Mouse (Mus musculus): ENCODE results near the gene Dync1h1. TPM values are rescaled to one million over a fixed set of nuclear protein-coding genes. Genes with fewer than 3 reads are reported as not detected.
A peak's percentile ranks its signal among the peaks of the same experiment; 100 is the strongest.
"Not testable (repeated sequence)": the region's sequence is repeated elsewhere in the genome, so short reads cannot be mapped to it uniquely, and the experiment has no call there.

The Dync1h1 gene
- polyA plus RNA-seq, 1 experiment from 2014 or later, result 101 TPM

GRCm38 (mm10) chr12:110702556-110702955, 101.3 kb downstream of the Dync1h1 start, which contains the start of gene Hsp90aa1:
TSS of gene Hsp90aa1 (minus strand) at chr12:110702728.
- no peak within 1 kb of the TSS for H3K4me2 ChIP-seq (ENCODE audit: low read depth)
- no peaks in the 10 kb centered on the region for H3K36me3 ChIP-seq (ENCODE audit: control insufficient read depth, insufficient read depth, low read length)
- no peaks in the 10 kb centered on the region for H3K9me3 ChIP-seq (ENCODE audit: control insufficient read depth, low read length)
- 47% methylated on average over 4 of the region's 4 CpGs for WGBS
- ATAC-seq (ENCODE audit: insufficient read depth, low FRiP score, low TSS enrichment) (no peak), DNase-seq (ENCODE audit: low spot score) (no peak)
- H3K27ac ChIP-seq (ENCODE audit: low read depth, low read length), result no peak within 1 kb of the TSS
- no peak within 1 kb of the TSS for H3K9ac ChIP-seq (ENCODE audit: low read length)
- H3K4me1 ChIP-seq (ENCODE audit: control insufficient read depth, insufficient read depth, low read length), result no peaks in the 10 kb centered on the region
- no peak within 1 kb of the TSS for H3K4me3 ChIP-seq (ENCODE audit: low read depth, low read length)
- H3K27me3 ChIP-seq (ENCODE audit: control insufficient read depth, insufficient read depth, low read length), result no peaks in the 10 kb centered on the region

- ATAC-seq (ENCODE audit: insufficient read depth, low FRiP score, low TSS enrichment), result 0 out of 2 replicates have a peak, but pooled peaks have one; percentile 51
- H3K4me3 ChIP-seq (ENCODE audit: low read depth, low read length), result no peak overlapping the region
- H3K9ac ChIP-seq (ENCODE audit: low read length), result no peak overlapping the region
- no peaks in the 10 kb centered on the region for H3K9me3 ChIP-seq (ENCODE audit: control insufficient read depth, low read length)
- H3K36me3 ChIP-seq (ENCODE audit: control insufficient read depth, insufficient read depth, low read length), result no peaks in the 10 kb centered on the region
- H3K4me1 ChIP-seq (ENCODE audit: control insufficient read depth, insufficient read depth, low read length), result no peaks in the 10 kb centered on the region
- no peaks in the 10 kb centered on the region for H3K27me3 ChIP-seq (ENCODE audit: control insufficient read depth, insufficient read depth, low read length)
- DNase-seq (ENCODE audit: low spot score), result peak; percentile 89
- 31% methylated on average over 8 of the region's 8 CpGs for WGBS
- H3K27ac ChIP-seq (ENCODE audit: low read depth, low read length), result no peak overlapping the region
- H3K4me2 ChIP-seq (ENCODE audit: low read depth), result no peak overlapping the region
These were observed 101.8 kb downstream of the Dync1h1 start for GRCm38 (mm10) chr12:110703008-110703471.

- H3K4me2 ChIP-seq (ENCODE audit: low read depth), result no peak overlapping the region
- H3K27ac ChIP-seq (ENCODE audit: low read depth, low read length), result no peak overlapping the region
- H3K9me3 ChIP-seq (ENCODE audit: control insufficient read depth, low read length), result no peaks in the 10 kb centered on the region
- no peak overlapping the region for H3K4me3 ChIP-seq (ENCODE audit: low read depth, low read length)
- no peak overlapping the region for H3K9ac ChIP-seq (ENCODE audit: low read length)
- ATAC-seq (ENCODE audit: insufficient read depth, low FRiP score, low TSS enrichment) (no peak), DNase-seq (ENCODE audit: low spot score) (no peak)
- H3K27me3 ChIP-seq (ENCODE audit: control insufficient read depth, insufficient read depth, low read length), result no peaks in the 10 kb centered on the region
- H3K36me3 ChIP-seq (ENCODE audit: control insufficient read depth, insufficient read depth, low read length), result no peaks in the 10 kb centered on the region
- WGBS, result 74% methylated on average over 7 of the region's 7 CpGs
- H3K4me1 ChIP-seq (ENCODE audit: control insufficient read depth, insufficient read depth, low read length), result no peaks in the 10 kb centered on the region
These were observed 102.4 kb downstream of the Dync1h1 start for GRCm38 (mm10) chr12:110703682-110704081.

GRCm38 (mm10) chr12:110705419-110705818, 104.2 kb downstream of the Dync1h1 start:
- not testable (repeated sequence) for H3K27ac ChIP-seq (ENCODE audit: low read depth, low read length); ATAC-seq (ENCODE audit: insufficient read depth, low FRiP score, low TSS enrichment); DNase-seq (ENCODE audit: low spot score); H3K36me3 ChIP-seq (ENCODE audit: control insufficient read depth, insufficient read depth, low read length); H3K9ac ChIP-seq (ENCODE audit: low read length); H3K9me3 ChIP-seq (ENCODE audit: control insufficient read depth, low read length); H3K4me2 ChIP-seq (ENCODE audit: low read depth); H3K27me3 ChIP-seq (ENCODE audit: control insufficient read depth, insufficient read depth, low read length); H3K4me1 ChIP-seq (ENCODE audit: control insufficient read depth, insufficient read depth, low read length); H3K4me3 ChIP-seq (ENCODE audit: low read depth, low read length)
- WGBS, result 90% methylated on average over 4 of the region's 4 CpGs

GRCm38 (mm10) chr12:110706337-110707231, 105.3 kb downstream of the Dync1h1 start:
- H3K4me2 ChIP-seq (ENCODE audit: low read depth), result peak overlapping the region; percentile 47
- ATAC-seq (ENCODE audit: insufficient read depth, low FRiP score, low TSS enrichment), result no peak
- no peaks in the 10 kb centered on the region for H3K4me1 ChIP-seq (ENCODE audit: control insufficient read depth, insufficient read depth, low read length)
- no peaks in the 10 kb centered on the region for H3K27me3 ChIP-seq (ENCODE audit: control insufficient read depth, insufficient read depth, low read length)
- peak; percentile 66 for DNase-seq (ENCODE audit: low spot score)
- H3K4me3 ChIP-seq (ENCODE audit: low read depth, low read length), result peak overlapping the region; percentile 17
- no peaks in the 10 kb centered on the region for H3K36me3 ChIP-seq (ENCODE audit: control insufficient read depth, insufficient read depth, low read length)
- 2% methylated on average over 27 of the region's 27 CpGs for WGBS
- no peaks in the 10 kb centered on the region for H3K9me3 ChIP-seq (ENCODE audit: control insufficient read depth, low read length)
- H3K27ac ChIP-seq (ENCODE audit: low read depth, low read length), result 0 out of 2 replicates have a peak overlapping the region, but pooled peaks have one; percentile 2
- no peak overlapping the region for H3K9ac ChIP-seq (ENCODE audit: low read length)

- Histone ChIP-seq H3K27ac (ENCODE audit: low read depth, low read length) (no peak overlapping the region), H3K4me1 (ENCODE audit: control insufficient read depth, insufficient read depth, low read length) (no peaks in the 10 kb centered on the region), H3K4me3 (ENCODE audit: low read depth, low read length) (no peak overlapping the region), H3K36me3 (ENCODE audit: control insufficient read depth, insufficient read depth, low read length) (no peaks in the 10 kb centered on the region), H3K27me3 (ENCODE audit: control insufficient read depth, insufficient read depth, low read length) (no peaks in the 10 kb centered on the region), H3K4me2 (ENCODE audit: low read depth) (no peak overlapping the region), H3K9me3 (ENCODE audit: control insufficient read depth, low read length) (no peaks in the 10 kb centered on the region), H3K9ac (ENCODE audit: low read length) (no peak overlapping the region)
- DNase-seq (ENCODE audit: low spot score), result no peak
- ATAC-seq (ENCODE audit: insufficient read depth, low FRiP score, low TSS enrichment), result no peak
- WGBS, result 88% methylated on average over 7 of the region's 7 CpGs
These were observed 106.2 kb downstream of the Dync1h1 start for GRCm38 (mm10) chr12:110707451-110707850.

GRCm38 (mm10) chr12:110711270-110711669, 110.0 kb downstream of the Dync1h1 start:
- Histone ChIP-seq H3K27ac (ENCODE audit: low read depth, low read length) (no peak overlapping the region), H3K4me2 (ENCODE audit: low read depth) (no peak overlapping the region)
- 74% methylated on average over 5 of the region's 5 CpGs for WGBS

GRCm38 (mm10) chr12:110713784-110714183, 112.5 kb downstream of the Dync1h1 start:
- Histone ChIP-seq H3K4me2 (ENCODE audit: low read depth) (no peak overlapping the region), H3K27ac (ENCODE audit: low read depth, low read length) (no peak overlapping the region), H3K36me3 (ENCODE audit: control insufficient read depth, insufficient read depth, low read length) (no peaks in the 10 kb centered on the region), H3K4me1 (ENCODE audit: control insufficient read depth, insufficient read depth, low read length) (no peaks in the 10 kb centered on the region), H3K9me3 (ENCODE audit: control insufficient read depth, low read length) (0 out of 2 replicates have a peak, but pooled peaks cover 3% of the 10 kb centered on the region), H3K27me3 (ENCODE audit: control insufficient read depth, insufficient read depth, low read length) (no peaks in the 10 kb centered on the region), H3K4me3 (ENCODE audit: low read depth, low read length) (no peak overlapping the region), H3K9ac (ENCODE audit: low read length) (no peak overlapping the region)
- no peak for DNase-seq (ENCODE audit: low spot score)
- WGBS, result 96% methylated on average over 6 of the region's 6 CpGs
- no peak for ATAC-seq (ENCODE audit: insufficient read depth, low FRiP score, low TSS enrichment)

More at GRCm38 (mm10) chr12:110711270-110711669, 110.0 kb downstream of the Dync1h1 start:
- Histone ChIP-seq H3K27me3 (ENCODE audit: control insufficient read depth, insufficient read depth, low read length) (no peaks in the 10 kb centered on the region), H3K36me3 (ENCODE audit: control insufficient read depth, insufficient read depth, low read length) (no peaks in the 10 kb centered on the region), H3K9ac (ENCODE audit: low read length) (no peak overlapping the region), H3K9me3 (ENCODE audit: control insufficient read depth, low read length) (0 out of 2 replicates have a peak, but pooled peaks cover 3% of the 10 kb centered on the region), H3K4me1 (ENCODE audit: control insufficient read depth, insufficient read depth, low read length) (no peaks in the 10 kb centered on the region), H3K4me3 (ENCODE audit: low read depth, low read length) (no peak overlapping the region)
- DNase-seq (ENCODE audit: low spot score), result no peak
- no peak for ATAC-seq (ENCODE audit: insufficient read depth, low FRiP score, low TSS enrichment)

All from neural tube, embryonic 11.5 days (tissue).